Mouse (Mus musculus): ENCODE data around the gene Il9r. TPM values are rescaled to one million over a fixed set of nuclear protein-coding genes. Genes with fewer than 3 reads are reported as not detected.

Il9r gene
- polyA plus RNA-seq, 1 experiment from 2014 or later, result 0.21 TPM

DNA sequence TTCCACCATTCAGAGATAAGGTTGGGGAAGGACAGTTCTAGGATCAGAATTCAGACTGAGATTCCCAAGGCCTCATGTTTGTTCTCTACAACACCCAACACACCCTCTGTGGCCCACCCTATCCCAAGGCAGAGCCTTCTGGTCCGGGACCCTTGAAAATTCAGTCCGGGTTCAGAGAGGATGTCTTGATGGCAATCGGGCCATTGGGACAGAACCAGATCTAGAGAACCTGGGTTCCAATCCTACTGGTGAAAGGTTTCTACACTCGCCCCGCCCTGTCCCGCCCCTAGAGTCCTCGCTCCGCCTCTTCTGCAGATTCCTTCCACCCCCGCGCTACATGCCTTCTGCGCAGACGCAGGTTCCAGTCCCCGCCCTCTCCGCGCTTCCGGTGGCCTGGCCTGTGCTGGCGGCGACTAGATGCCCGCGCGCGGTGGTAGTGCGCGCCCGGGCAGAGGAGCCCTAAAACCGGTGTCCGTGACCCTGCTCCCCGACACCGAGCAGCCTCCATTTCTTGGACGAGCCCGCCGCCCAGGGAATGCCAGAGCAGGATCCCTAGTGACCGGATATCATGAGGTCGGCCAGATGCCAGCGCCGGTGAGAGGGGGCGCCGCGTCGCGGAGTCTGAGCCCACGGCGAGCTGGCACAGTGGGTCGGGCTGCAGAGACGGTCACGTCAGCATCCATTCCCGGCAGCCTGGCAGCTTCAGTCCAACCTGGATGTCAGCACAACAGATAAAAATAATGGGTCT, 26.2 kb upstream of the Il9r start, which contains the start of gene Mpg:
Mpg (plus strand) TSS at position 382 of the 748 bp plus-strand sequence.
- H3K4me3 ChIP-seq (replicated peaks), result peak within 1 kb of the TSS; percentile 65
- H3K9ac ChIP-seq (replicated peaks), result peak within 1 kb of the TSS; percentile 80
- peak within 1 kb of the TSS; percentile 74 for H3K4me2 ChIP-seq
- peaks cover 43% of the 10 kb centered on the region for H3K4me1 ChIP-seq (replicated peaks)
- 3% methylated on average over 47 of the region's 47 CpGs for WGBS
- H3K27me3 ChIP-seq, result peaks cover 9% of the 10 kb centered on the region
- peaks cover 33% of the 10 kb centered on the region for H3K36me3 ChIP-seq
- no peaks in the 10 kb centered on the region for H3K9me3 ChIP-seq
- ATAC-seq (ENCODE audit: insufficient number of reproducible peaks, insufficient read depth, low FRiP score, low TSS enrichment, low read depth), result peak; percentile 45
- H3K27ac ChIP-seq, result peak within 1 kb of the TSS; percentile 90

DNA sequence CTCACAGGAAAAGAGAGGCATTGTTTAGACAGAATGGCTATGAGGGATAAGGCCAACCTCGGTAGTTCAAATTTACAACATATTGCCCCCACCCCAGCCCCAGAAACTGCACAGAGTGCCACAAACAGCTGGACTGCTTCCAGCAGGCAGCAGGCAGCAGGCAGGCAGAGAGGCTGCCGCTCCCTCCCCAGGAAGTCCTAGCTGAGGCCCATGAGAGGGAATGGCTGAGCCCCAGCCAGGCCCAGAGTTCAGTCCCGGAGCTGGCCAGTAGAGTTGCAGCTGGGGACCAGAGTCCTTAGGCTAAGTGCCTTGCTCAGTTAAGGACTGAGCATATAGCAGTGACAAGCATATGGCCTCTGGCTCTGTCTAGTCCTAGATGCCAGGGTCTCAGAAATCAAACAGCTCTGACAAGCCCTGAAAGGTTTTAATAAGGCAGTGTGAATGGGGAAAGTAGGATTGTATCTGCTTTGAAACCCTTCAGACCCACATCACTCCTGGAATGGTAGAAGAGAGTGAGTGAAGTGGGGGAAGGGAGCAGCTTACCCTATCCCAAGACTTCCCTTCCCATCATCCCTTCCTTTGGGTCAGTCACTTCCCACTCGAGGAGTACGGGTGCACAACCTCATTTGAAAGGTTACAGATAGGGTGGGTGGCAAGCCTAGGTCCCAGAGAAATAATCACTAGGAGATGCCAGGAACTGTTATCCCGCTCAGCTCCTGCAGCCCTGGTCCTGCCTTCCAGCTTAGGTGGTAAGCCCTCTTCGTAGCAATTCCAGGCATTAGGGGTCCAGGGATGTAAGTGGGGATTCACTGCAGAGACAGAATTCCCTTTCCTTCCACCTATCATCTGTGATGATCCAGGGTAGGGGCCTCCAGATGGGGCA, 25.4 kb upstream of the Il9r start:
- no peak overlapping the region for H3K4me3 ChIP-seq (replicated peaks)
- peak overlapping the region; percentile 74 for H3K4me2 ChIP-seq
- no peak for ATAC-seq (ENCODE audit: insufficient number of reproducible peaks, insufficient read depth, low FRiP score, low TSS enrichment, low read depth)
- peaks cover 25% of the 10 kb centered on the region for H3K36me3 ChIP-seq
- H3K27me3 ChIP-seq, result peaks cover 9% of the 10 kb centered on the region
- no peaks in the 10 kb centered on the region for H3K9me3 ChIP-seq
- no peak overlapping the region; the same call in 1 of the 2 replicates for H3K9ac ChIP-seq (replicated peaks)
- peaks cover 52% of the 10 kb centered on the region for H3K4me1 ChIP-seq (replicated peaks)
- WGBS, result 42% methylated on average over 7 of the region's 7 CpGs
- H3K27ac ChIP-seq, result peak overlapping the region; percentile 90

DNA sequence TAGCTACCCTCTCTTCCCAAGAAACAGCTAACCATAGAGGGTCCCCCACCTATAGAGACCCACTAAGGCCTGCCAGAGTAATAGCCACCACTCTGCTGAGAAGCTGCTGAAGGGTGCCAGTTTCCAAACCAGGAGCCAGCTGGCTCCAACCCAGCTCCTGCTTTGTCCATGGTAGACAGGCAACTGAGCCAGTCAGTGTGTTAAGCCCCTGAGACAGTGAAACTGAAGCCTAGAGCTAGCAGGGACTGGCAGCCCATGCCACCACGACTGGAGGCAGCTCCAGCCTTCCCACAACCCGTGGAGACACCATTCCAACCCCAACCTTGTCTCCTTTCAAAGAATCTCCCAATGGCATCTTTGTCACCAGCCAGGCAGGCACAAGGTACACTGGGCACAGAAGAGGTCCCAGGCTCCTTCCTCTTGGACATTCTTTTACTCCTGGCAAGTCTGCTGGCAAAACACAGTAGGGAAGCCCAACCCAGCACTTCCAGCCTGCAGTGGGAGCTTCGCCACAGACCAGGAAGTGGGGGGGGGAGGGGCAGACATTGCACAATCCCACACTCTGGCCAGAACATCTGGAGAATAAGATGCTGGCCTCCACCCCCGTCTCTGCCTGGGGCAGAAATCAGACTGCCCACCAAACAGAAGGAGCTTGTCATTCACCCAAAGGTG, 24.5 kb upstream of the Il9r start:
- Histone ChIP-seq H3K4me2 (peak overlapping the region; percentile 29), H3K27ac (peak overlapping the region; percentile 90), H3K36me3 (peaks cover 17% of the 10 kb centered on the region), H3K27me3 (peaks cover 9% of the 10 kb centered on the region), H3K9ac (replicated peaks) (peak overlapping the region; percentile 2; the same call in 1 of the 2 replicates), H3K9me3 (no peaks in the 10 kb centered on the region), H3K4me1 (replicated peaks) (peaks cover 59% of the 10 kb centered on the region), H3K4me3 (replicated peaks) (no peak overlapping the region)
- peak; percentile 20; the same call in 1 of the 2 replicates for ATAC-seq (ENCODE audit: insufficient number of reproducible peaks, insufficient read depth, low FRiP score, low TSS enrichment, low read depth)
- 20% methylated on average over 4 of the region's 4 CpGs for WGBS

DNA sequence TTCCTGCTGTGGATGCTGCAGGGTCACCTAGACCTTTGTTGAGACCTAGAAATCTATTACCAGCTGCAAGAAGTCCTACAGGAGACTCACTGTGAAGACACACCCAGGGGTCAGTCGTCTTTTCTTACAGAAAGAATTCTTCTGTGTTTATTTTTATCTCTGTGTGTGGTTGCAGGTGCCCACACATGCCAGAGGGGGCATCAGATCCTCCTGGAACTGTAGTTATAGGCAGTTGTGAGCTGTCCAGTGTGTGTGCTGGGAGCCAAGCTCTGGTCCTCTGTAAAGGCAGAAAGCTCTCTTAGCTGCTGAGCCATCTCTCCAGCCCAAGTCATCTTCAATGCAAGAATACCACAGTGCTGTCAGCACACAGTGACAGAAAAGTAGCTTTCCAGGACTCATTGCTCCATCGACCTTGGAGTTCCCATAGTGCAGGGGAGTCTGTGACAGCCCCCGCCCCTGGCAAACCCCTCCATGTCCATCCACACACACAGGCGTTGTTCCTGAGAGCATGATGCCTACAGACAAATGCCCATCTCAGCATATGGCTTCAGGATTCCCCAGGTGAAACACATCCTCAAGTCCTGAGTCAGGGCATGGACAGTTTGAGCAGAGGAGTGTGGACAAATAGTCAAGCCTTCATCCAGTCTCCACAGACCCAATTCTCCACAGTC, 23.4 kb upstream of the Il9r start:
- Histone ChIP-seq H3K4me2 (peak overlapping the region; percentile 89; the same call in 1 of the 2 replicates), H3K36me3 (peaks cover 5% of the 10 kb centered on the region; the same call in 1 of the 2 replicates), H3K4me1 (replicated peaks) (peaks cover 69% of the 10 kb centered on the region), H3K4me3 (replicated peaks) (no peak overlapping the region), H3K27ac (no peak overlapping the region), H3K9ac (replicated peaks) (no peak overlapping the region), H3K27me3 (peaks cover 9% of the 10 kb centered on the region), H3K9me3 (no peaks in the 10 kb centered on the region)
- ATAC-seq (ENCODE audit: insufficient number of reproducible peaks, insufficient read depth, low FRiP score, low TSS enrichment, low read depth), result no peak
- 70% methylated on average over 4 of the region's 4 CpGs for WGBS

DNA sequence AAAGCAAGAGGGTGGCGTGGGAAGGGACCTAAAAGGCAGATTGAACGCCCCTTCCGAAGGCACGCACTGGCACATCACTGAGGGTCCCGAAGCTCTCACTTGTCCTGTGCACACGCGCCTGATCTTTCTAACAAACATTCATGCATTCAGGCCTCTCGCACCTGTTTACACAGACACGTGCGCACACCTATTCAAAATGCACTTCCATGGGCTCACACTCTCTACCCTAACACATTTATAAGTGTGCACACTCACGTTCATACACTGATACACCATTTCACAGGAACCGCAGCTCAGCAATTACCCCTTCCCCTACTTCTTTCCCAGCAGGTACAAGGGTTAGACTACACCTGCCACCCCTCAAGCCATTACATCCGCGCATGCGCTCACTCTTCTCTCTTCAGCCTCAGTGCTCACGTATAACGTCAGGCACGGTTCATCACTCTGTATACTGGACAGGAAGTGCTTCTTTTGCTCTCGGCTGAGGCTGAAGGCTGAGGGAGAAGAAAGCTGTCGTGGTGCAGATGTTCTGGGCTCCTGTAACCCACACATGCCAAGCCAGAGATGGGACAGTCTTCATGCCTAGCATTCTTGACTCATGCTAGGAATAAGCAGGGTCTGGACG, 22.6 kb upstream of the Il9r start:
- Histone ChIP-seq H3K27me3 (peaks cover 9% of the 10 kb centered on the region), H3K27ac (peak overlapping the region; percentile 91), H3K9me3 (no peaks in the 10 kb centered on the region), H3K4me2 (peak overlapping the region; percentile 89), H3K36me3 (0 out of 2 replicates have a peak, but pooled peaks cover under 1% of the 10 kb centered on the region), H3K4me1 (replicated peaks) (peaks cover 70% of the 10 kb centered on the region), H3K4me3 (replicated peaks) (peak overlapping the region; percentile 87), H3K9ac (replicated peaks) (peak overlapping the region; percentile 93)
- ATAC-seq (ENCODE audit: insufficient number of reproducible peaks, insufficient read depth, low FRiP score, low TSS enrichment, low read depth), result no peak
- 6% methylated on average over 21 of the region's 21 CpGs for WGBS

DNA sequence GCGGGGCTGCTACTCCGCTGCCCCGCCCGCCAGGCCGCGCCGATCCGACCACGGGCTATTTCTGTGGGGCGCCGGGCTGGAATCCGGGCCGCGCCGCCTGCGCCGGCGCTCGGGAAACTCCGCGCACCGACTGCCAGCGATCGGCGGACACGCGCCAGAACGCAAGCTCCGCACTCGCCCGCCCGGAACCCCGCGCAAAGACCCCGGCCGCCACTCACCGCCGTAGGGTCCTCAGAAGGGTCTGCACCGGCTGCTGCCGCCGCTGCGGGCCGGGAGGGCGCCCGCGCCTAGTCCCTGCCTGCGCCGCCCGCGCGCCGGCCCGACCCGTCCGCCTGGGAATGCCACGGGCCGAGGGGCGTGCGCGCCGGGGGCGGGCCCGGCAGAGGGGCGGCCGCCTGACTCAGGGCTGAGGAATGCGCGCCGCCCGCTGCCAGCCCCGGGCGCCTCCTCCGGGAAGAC, 21.9 kb upstream of the Il9r start, which contains the start of gene Rhbdf1:
Rhbdf1 (minus strand) TSS at position 350 of the 459 bp plus-strand sequence.
- Histone ChIP-seq H3K9ac (replicated peaks) (peak within 1 kb of the TSS; percentile 93), H3K4me2 (peak within 1 kb of the TSS; percentile 89), H3K9me3 (no peaks in the 10 kb centered on the region), H3K27me3 (peaks cover 9% of the 10 kb centered on the region), H3K36me3 (0 out of 2 replicates have a peak, but pooled peaks cover 3% of the 10 kb centered on the region), H3K27ac (peak within 1 kb of the TSS; percentile 91), H3K4me1 (replicated peaks) (peaks cover 67% of the 10 kb centered on the region), H3K4me3 (replicated peaks) (peak within 1 kb of the TSS; percentile 87)
- ATAC-seq (ENCODE audit: insufficient number of reproducible peaks, insufficient read depth, low FRiP score, low TSS enrichment, low read depth), result no peak
- WGBS, result under 1% methylated on average over 72 of the region's 72 CpGs

DNA sequence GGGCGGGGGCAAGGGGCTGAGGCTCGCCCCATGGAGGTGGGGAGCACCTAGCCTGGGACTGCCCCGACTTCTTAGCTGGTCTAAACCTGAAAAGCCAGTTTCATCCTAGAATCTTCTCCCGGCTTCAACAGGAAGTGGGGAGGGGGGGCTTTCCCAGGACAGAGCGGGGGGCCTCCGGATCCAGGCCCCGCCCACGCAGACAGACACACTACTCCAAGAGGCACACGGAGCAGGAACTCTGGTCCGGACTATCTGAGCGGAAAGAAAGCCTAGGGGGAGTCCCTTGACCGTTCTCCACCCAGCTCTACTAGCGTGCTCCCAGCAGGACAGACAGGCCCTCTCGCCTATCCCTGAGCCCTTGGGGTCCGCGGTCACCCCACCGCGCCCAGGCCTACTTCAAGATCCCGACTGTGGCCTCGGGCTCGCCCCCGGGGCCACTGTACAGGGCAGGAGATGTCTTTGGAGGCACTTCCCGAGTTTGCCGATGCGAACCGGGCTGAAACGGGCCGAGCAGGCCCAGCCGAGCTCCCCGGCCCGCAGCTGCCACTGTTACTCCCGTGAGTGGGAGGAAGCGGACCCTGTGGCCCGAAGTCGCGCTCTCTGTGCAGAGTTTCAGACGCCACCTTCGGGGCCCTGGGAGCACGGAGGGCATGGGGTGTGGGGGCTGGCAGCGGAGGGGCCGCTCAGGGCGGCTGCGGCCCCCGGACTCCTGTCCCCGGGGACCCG, 21.3 kb upstream of the Il9r start:
- Histone ChIP-seq H3K27ac (peak overlapping the region; percentile 91), H3K4me2 (peak overlapping the region; percentile 89), H3K36me3 (peaks cover 5% of the 10 kb centered on the region; the same call in 1 of the 2 replicates), H3K9me3 (no peaks in the 10 kb centered on the region), H3K4me3 (replicated peaks) (peak overlapping the region; percentile 87), H3K27me3 (peaks cover 9% of the 10 kb centered on the region), H3K4me1 (replicated peaks) (peaks cover 64% of the 10 kb centered on the region), H3K9ac (replicated peaks) (peak overlapping the region; percentile 93)
- peak; percentile 24 for ATAC-seq (ENCODE audit: insufficient number of reproducible peaks, insufficient read depth, low FRiP score, low TSS enrichment, low read depth)
- WGBS, result under 1% methylated on average over 46 of the region's 46 CpGs

DNA sequence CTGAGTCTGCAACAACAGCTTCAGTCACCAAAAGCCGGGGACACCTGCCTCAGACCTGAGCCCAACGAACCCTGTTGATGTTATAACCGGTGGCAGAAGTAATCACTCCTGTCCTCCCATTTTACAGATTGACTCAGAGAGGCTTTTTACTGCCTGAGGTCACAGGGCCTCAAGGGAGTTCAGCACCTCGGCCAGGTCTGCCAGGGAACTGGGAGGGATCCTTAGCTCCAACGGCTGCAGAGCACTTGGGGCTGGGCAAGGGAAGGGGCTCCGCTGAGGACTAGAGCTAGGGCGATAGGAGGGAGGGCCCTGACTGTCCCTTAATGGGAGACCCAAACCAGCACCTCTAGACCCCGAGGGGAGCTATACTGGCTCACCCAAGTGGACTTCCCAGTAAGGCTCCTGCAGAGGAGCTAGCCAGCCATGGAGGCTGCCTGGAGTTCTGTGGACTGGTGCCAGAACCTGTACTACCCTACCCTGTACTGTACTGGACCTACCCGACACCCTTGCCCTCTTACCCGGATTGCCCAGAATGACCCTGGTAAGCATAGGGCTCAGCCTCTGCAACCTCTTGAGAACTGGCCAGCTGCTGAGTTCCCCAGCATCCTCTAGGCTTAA, 20.6 kb upstream of the Il9r start:
- Histone ChIP-seq H3K36me3 (peaks cover 11% of the 10 kb centered on the region), H3K27me3 (peaks cover 9% of the 10 kb centered on the region), H3K4me2 (peak overlapping the region; percentile 89), H3K9me3 (no peaks in the 10 kb centered on the region), H3K9ac (replicated peaks) (peak overlapping the region; percentile 93), H3K4me1 (replicated peaks) (peaks cover 58% of the 10 kb centered on the region), H3K4me3 (replicated peaks) (peak overlapping the region; percentile 87), H3K27ac (peak overlapping the region; percentile 91)
- 28% methylated on average over 10 of the region's 10 CpGs for WGBS
- ATAC-seq (ENCODE audit: insufficient number of reproducible peaks, insufficient read depth, low FRiP score, low TSS enrichment, low read depth), result peak; percentile 39

DNA sequence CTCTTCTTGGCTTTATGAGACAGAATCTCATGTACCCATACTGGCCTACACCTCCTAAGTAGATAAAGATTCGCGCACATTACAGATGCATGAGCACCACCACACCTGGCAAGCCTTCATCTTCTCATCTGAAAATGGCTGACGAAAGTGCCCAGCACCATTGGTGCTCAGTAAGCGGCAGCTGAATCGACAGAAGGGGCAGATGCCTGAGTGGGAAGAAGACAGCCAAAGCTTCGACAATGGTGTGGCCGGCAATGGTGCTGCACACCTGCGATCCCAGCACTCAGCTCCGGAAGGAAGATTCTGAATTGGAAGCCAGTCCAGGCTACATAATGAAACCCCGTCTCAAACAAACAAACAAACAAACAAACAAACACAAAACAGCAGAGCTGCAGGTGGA, 19.2 kb upstream of the Il9r start:
- Histone ChIP-seq H3K27me3 (peaks cover 9% of the 10 kb centered on the region), H3K4me1 (replicated peaks) (peaks cover 44% of the 10 kb centered on the region), H3K4me3 (replicated peaks) (no peak overlapping the region), H3K9ac (replicated peaks) (no peak overlapping the region), H3K4me2 (no peak overlapping the region), H3K27ac (no peak overlapping the region), H3K36me3 (peaks cover 26% of the 10 kb centered on the region), H3K9me3 (no peaks in the 10 kb centered on the region)
- no peak for ATAC-seq (ENCODE audit: insufficient number of reproducible peaks, insufficient read depth, low FRiP score, low TSS enrichment, low read depth)
- 90% methylated on average over 10 of the region's 10 CpGs for WGBS
